Mouse (Mus musculus) small intestine, adult 2 months (tissue): ENCODE results near the gene Naa25. TPM values are rescaled to one million over a fixed set of nuclear protein-coding genes. Genes with fewer than 3 reads are reported as not detected.

Experiments used
- H3K27ac ChIP-seq: fragments of 200-500 bp; 2 replicates; pipeline ENCODE4 v1.5.1; 2012; ENCODE audit warnings: low read depth, low read length, control low read depth, inconsistent platforms; ENCODE audit not compliant: insufficient read depth
- H3K27me3 ChIP-seq: fragments of 200-500 bp; 2 replicates; pipeline ENCODE4 v1.6.1; 2012; ENCODE audit warnings: mild to moderate bottlenecking, moderate library complexity, low read length, inconsistent platforms; ENCODE audit not compliant: control insufficient read depth, insufficient read depth
- H3K36me3 ChIP-seq: fragments of 200-500 bp; 2 replicates; pipeline ENCODE4 v1.6.1; 2012; ENCODE audit warnings: mild to moderate bottlenecking, low read length, control low read depth, inconsistent platforms; ENCODE audit not compliant: control insufficient read depth, insufficient read depth
- H3K4me1 ChIP-seq: fragments of 200-500 bp; 2 replicates; pipeline ENCODE4 v1.6.1; 2012; ENCODE audit warnings: low read length, inconsistent platforms, mixed read lengths; ENCODE audit not compliant: control insufficient read depth, insufficient read depth, insufficient read length
- H3K4me3 ChIP-seq: fragments of 200-500 bp; 2 replicates; pipeline ENCODE4 v1.5.1; 2012; ENCODE audit warnings: low read depth, mild to moderate bottlenecking, control low read depth, inconsistent platforms, low read length, moderate library complexity
- CTCF ChIP-seq: fragments of 200-500 bp; IDR thresholded peaks from 2 replicates; pipeline ENCODE4 v1.5.1; 2012; ENCODE audit warnings: low read depth, mild to moderate bottlenecking, control low read depth, inconsistent platforms, low read length, moderate library complexity, mixed read lengths; ENCODE audit not compliant: insufficient replicate concordance, insufficient read length; ENCODE audit errors: extremely low read depth
- POLR2A ChIP-seq: fragments of 200-500 bp; IDR thresholded peaks from 2 replicates; pipeline ENCODE4 v1.6.1; 2012; ENCODE audit warnings: low read depth, mild to moderate bottlenecking, control low read depth, inconsistent platforms, low read length, moderate library complexity
- WGBS: fragments of 180-500 bp; shearing (Covaris S2); methylation state at CpG from one replicate; pipeline ENCODE4 v1.1.7; 2018; 5-methylcytosine and 5-hydroxymethylcytosine counted together
- polyA plus RNA-seq: library from polyadenylated mRNA; depleted of rRNA; stranded (reverse); fragments of >200 nt; gene quantifications from 2 replicates; pipeline ENCODE4 v1.2.3, GENCODE M21; 2012

The Naa25 gene
- polyA plus RNA-seq, 1 experiment, result 3.2 TPM

- Histone ChIP-seq H3K4me3 (no peak overlapping the region), H3K27ac (no peak overlapping the region), H3K27me3 (no peaks in the 10 kb centered on the region), H3K4me1 (no peaks in the 10 kb centered on the region), H3K36me3 (peaks cover 73% of the 10 kb centered on the region)
- TF ChIP-seq CTCF (no peak), POLR2A (no peak)
- 91% methylated on average over 11 of the region's 11 CpGs for WGBS
These were observed 41.0 kb downstream of the Naa25 start for GRCm38 (mm10) chr5:121438756-121439155.

- Histone ChIP-seq H3K4me3 (no peak overlapping the region), H3K27me3 (no peaks in the 10 kb centered on the region), H3K4me1 (no peaks in the 10 kb centered on the region), H3K36me3 (peaks cover 68% of the 10 kb centered on the region), H3K27ac (no peak overlapping the region)
- WGBS, result 95% methylated on average over 3 of the region's 3 CpGs
- TF ChIP-seq CTCF, result no peak
- TF ChIP-seq POLR2A, result no peak
These were observed 45.8 kb downstream of the Naa25 start for GRCm38 (mm10) chr5:121443548-121443947.

GRCm38 (mm10) chr5:121444870-121445269 lies 47.1 kb downstream of the Naa25 start:
- H3K27ac ChIP-seq, result no peak overlapping the region
- TF ChIP-seq POLR2A (no peak), CTCF (no peak)
- 86% methylated on average over 5 of the region's 5 CpGs for WGBS

GRCm38 (mm10) chr5:121448450-121448849 lies 50.7 kb downstream of the Naa25 start:
- H3K36me3 ChIP-seq, result peaks cover 36% of the 10 kb centered on the region
- WGBS, result 95% methylated on average over 3 of the region's 3 CpGs
- no peaks in the 10 kb centered on the region for H3K27me3 ChIP-seq
- no peak overlapping the region for H3K4me3 ChIP-seq
- TF ChIP-seq POLR2A (no peak), CTCF (peak; percentile 26; the same call in 1 of the 2 replicates)
- no peak overlapping the region for H3K27ac ChIP-seq
- H3K4me1 ChIP-seq, result peaks cover 6% of the 10 kb centered on the region; the same call in 1 of the 2 replicates

More at GRCm38 (mm10) chr5:121444870-121445269, 47.1 kb downstream of the Naa25 start:
- Histone ChIP-seq H3K36me3 (peaks cover 55% of the 10 kb centered on the region), H3K4me1 (no peaks in the 10 kb centered on the region), H3K4me3 (no peak overlapping the region), H3K27me3 (no peaks in the 10 kb centered on the region)

GRCm38 (mm10) chr5:121449976-121450375 lies 52.2 kb downstream of the Naa25 start:
- no peaks in the 10 kb centered on the region for H3K27me3 ChIP-seq
- no peak overlapping the region for H3K4me3 ChIP-seq
- peaks cover 18% of the 10 kb centered on the region; the same call in 1 of the 2 replicates for H3K4me1 ChIP-seq
- peaks cover 25% of the 10 kb centered on the region for H3K36me3 ChIP-seq
- 40% methylated on average over 6 of the region's 6 CpGs for WGBS
- H3K27ac ChIP-seq, result no peak overlapping the region
- TF ChIP-seq CTCF (peak; percentile 40; the same call in 1 of the 2 replicates), POLR2A (no peak)

- H3K27me3 ChIP-seq, result no peaks in the 10 kb centered on the region
- no peak overlapping the region for H3K27ac ChIP-seq
- H3K4me3 ChIP-seq, result no peak overlapping the region
- WGBS, result 54% methylated on average over 9 of the region's 9 CpGs
- H3K4me1 ChIP-seq, result peaks cover 21% of the 10 kb centered on the region; the same call in 1 of the 2 replicates
- TF ChIP-seq POLR2A, result no peak
- no peak for TF ChIP-seq CTCF
- H3K36me3 ChIP-seq, result peaks cover 20% of the 10 kb centered on the region
These were observed 52.7 kb downstream of the Naa25 start for GRCm38 (mm10) chr5:121450476-121450875.

GRCm38 (mm10) chr5:121451203-121451602 lies 53.5 kb downstream of the Naa25 start:
- peak overlapping the region; percentile 87 for H3K4me3 ChIP-seq
- TF ChIP-seq POLR2A (no peak), CTCF (no peak)
- WGBS, result 8% methylated on average over 8 of the region's 8 CpGs
- peaks cover 15% of the 10 kb centered on the region for H3K36me3 ChIP-seq
- H3K27ac ChIP-seq, result no peak overlapping the region; the same call in 1 of the 2 replicates
- peaks cover 24% of the 10 kb centered on the region for H3K4me1 ChIP-seq
- H3K27me3 ChIP-seq, result no peaks in the 10 kb centered on the region
